Mouse (Mus musculus) thymus, postnatal 36 days (tissue): ENCODE results near the gene Olfr750.

Experiments used
- DNase-seq, 2 experiments: peaks; one replicate each; pipeline ENCODE4 v3.0.0; 2022; ENCODE audit warnings: mixed read lengths in 2 of 2

Olfr750 gene

GRCm38 (mm10) chr14:51026391-51027133 is 47.7 kb downstream of the Olfr750 start:
- peak; percentile 38 to 63 for DNase-seq

- no peak for DNase-seq
Observed at GRCm38 (mm10) chr14:51024820-51025219, 49.4 kb downstream of the Olfr750 start.

GRCm38 (mm10) chr14:51023457-51023856 is 50.8 kb downstream of the Olfr750 start:
- DNase-seq, result no peak

- no peak for DNase-seq
Observed at GRCm38 (mm10) chr14:51017256-51017655, 57.0 kb downstream of the Olfr750 start.
